Mouse (Mus musculus) left cerebral cortex, adult 2 months (tissue): ENCODE measurements at regions not wholly inside any gene's neighbourhood (a gene's known extent, or its start where the extent isn't known, plus 50 kb on each side); places are given as distances from the start of the nearest gene placed in this dataset.
A peak's percentile ranks its signal among the peaks of the same experiment; 100 is the strongest.

ENCODE experiments used
- DNase-seq, 2 experiments: peaks; one replicate each; pipeline ENCODE4 v3.0.0; 2021 to 2022; ENCODE audit warnings: low spot score in 2 of 2, mixed read lengths in 1 of 2; ENCODE audit errors: extremely low spot score in 1 of 2
- H3K27ac ChIP-seq: fragments of 200-600 bp; 2 replicates; pipeline ENCODE4 v1.8.1; 2022
- H3K4me3 ChIP-seq: fragments of 200-600 bp; 2 replicates; pipeline ENCODE4 v1.8.1; 2022
- CTCF ChIP-seq: fragments of 200-600 bp; IDR thresholded peaks from 2 replicates; pipeline ENCODE4 v1.8.1; 2022; ENCODE audit warnings: antibody characterized with exemption, mild to moderate bottlenecking, moderate library complexity
- intact Hi-C: fragments of 180-260 bp; cut with DNase I; formaldehyde crosslinking; loops from one replicate; pipeline ENCODE4 v1.15.1; 2025

DNA sequence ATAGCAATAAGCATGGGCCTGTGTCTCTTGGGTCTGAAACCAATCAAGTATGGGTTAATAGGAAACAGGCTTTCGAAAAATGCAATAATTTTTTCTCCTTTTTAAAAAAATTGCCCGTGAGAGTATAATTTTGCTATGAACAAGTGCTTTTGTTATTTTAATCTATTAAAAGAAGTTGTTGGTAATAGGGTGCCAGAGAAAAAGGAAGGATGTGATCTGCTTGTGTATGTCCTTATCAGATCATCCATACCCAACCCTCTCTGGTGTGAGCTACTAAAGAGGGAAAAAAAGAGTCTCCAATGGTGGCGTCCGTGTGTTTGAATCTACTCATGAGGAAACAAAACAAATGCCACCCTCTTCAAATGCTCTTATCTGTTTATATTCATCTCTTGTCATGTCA is 484.9 kb downstream of the Car8 start:
- no peak overlapping the region for H3K27ac ChIP-seq
- intact Hi-C loops = no loop called here
- DNase-seq = no peak
- H3K4me3 ChIP-seq = no peak overlapping the region
- no peak for TF ChIP-seq CTCF

DNA sequence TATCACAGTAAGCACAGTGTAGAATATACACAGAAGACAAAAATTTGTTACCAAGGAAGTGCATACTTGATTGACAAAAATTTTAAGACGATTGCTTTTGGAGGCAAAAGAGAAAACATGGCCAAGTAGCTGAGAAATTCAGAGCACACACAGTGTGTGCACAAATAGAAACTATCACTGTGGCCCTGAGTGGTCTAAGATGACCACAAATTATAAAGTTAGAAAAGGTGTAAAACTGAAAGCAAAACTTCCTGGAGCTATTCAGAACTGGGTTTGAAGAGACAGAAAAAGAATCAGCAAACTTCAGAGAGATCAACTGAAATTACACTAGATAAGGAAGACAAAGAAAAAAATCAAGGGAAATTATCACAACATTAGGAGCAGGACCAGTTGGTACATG is 487.6 kb downstream of the Car8 start:
- intact Hi-C loops = no loop called here
- no peak for TF ChIP-seq CTCF
- Histone ChIP-seq H3K4me3 (no peak overlapping the region), H3K27ac (no peak overlapping the region)
- no peak for DNase-seq

DNA sequence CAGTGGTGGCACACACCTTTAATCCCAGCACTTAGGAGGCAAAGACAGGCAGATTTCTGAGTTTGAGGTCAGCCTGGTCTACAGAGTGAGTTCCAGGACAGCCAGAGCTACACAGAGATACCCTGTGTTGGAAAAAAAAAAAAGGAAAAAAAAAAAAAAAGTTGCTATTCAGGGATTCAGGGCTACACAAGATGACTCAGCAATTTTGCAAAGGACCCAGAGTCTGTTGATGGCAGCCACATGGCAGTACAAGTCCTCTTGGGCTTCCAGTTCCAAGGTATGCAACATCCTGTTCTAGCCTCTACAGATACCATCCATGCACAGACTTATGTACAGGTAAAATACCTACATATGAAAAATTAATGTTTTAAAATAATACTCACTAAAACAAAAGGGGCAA is 515.9 kb downstream of the Car8 start:
- Histone ChIP-seq H3K27ac (no peak overlapping the region), H3K4me3 (no peak overlapping the region)
- no peak for DNase-seq
- intact Hi-C loops = no loop called here
- TF ChIP-seq CTCF = no peak

DNA sequence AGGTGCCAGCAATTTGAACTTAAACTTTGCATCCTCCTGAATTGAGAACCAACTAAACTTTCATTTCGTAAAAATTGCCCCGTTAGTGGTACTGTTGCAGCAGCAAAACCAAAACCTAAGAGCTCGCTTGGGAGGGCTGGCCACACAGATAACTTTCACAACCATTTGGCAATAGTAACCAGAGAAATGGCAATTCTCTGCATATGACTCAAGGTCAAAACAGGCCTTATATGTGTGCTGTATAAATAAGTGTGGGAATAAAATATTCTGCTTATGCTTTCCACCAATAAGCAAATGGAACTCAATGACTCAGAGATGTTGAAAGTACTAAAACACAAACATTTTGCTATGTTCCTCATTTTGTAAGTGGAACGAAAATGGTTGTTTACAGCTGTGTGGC is 550.3 kb downstream of the Car8 start:
- Histone ChIP-seq H3K27ac (no peak overlapping the region), H3K4me3 (no peak overlapping the region)
- intact Hi-C loops = no loop called here
- no peak for TF ChIP-seq CTCF
- DNase-seq = no peak

DNA sequence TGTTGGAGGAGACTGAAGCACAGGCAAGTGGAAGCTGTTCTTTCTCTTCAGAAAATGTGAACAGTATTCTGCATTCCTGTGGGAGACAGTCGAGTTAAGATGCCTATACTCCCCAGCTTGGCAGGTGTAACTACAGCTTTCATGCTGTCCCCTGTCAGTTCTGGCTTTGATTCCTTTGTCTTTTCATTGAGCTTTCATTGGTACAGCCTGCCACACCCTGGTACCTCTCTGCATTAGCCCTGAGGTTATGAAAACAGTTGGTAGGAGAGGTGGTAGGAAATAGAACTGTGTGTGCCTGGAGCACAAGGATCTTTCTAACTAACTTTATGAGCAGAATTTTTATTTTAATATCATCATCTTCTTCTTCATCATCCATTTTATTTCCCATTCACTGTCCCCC is 551.6 kb downstream of the Car8 start:
- DNase-seq = no peak
- TF ChIP-seq CTCF = no peak
- no peak overlapping the region for H3K4me3 ChIP-seq
- intact Hi-C loops = no loop called here
- no peak overlapping the region for H3K27ac ChIP-seq

DNA sequence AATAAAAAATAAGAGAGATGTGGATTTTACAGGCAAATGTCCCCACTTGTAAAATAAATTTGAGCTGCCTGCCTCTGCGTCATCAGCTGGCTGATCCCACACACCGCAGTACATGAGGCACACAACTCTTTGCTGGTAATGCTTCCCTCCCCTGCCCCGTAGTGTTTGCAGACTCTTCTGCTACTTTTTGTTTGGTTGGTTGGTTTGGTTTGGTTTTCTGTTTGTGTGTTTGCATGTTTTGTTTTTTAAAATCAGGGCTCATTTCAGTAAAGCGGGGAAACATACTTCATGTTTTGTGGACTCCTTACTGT is 568.1 kb downstream of the Car8 start:
- TF ChIP-seq CTCF = no peak
- DNase-seq = peak; percentile 13 to 15
- intact Hi-C loops = no loop called here
- Histone ChIP-seq H3K4me3 (no peak overlapping the region), H3K27ac (no peak overlapping the region)

DNA sequence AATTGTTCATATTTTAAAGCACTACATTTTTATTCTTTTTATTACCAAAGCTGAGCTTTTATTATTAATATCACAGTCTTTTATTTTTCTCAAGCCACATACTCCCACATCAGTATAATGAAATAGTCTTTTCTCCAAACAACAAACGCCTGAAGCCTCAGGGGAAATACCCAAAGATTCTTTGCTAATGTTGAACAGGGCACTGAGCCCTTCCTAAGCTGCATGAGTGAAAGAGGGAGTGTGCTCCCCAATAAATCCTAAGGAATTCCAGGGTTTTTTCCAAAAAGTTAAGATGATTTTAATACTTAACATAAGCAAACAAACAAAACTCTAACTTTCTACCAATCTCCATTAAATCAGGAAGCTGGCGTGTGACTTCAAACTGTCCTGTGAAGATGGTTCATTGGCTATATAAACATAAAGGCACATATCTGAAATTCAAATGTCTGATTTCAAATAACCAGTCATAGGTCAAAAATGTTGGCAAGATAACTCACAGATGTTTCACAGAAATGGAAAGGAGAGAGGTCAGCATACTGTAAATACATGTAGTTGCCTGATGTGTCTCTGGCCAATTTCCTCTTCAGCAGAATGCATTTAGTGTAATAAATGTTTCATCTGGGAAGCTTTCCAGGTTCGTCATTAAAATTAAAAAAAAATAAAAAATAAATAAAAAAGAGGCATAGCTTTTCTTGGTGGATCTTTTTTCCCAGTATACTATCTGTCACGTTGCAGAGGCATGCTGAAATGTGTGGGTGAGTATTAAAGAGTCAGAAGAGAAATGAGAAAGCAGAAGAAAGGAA is 568.6 kb downstream of the Car8 start:
- intact Hi-C loops = no loop called here
- H3K27ac ChIP-seq = no peak overlapping the region
- no peak overlapping the region for H3K4me3 ChIP-seq
- no peak for TF ChIP-seq CTCF
- no peak for DNase-seq

DNA sequence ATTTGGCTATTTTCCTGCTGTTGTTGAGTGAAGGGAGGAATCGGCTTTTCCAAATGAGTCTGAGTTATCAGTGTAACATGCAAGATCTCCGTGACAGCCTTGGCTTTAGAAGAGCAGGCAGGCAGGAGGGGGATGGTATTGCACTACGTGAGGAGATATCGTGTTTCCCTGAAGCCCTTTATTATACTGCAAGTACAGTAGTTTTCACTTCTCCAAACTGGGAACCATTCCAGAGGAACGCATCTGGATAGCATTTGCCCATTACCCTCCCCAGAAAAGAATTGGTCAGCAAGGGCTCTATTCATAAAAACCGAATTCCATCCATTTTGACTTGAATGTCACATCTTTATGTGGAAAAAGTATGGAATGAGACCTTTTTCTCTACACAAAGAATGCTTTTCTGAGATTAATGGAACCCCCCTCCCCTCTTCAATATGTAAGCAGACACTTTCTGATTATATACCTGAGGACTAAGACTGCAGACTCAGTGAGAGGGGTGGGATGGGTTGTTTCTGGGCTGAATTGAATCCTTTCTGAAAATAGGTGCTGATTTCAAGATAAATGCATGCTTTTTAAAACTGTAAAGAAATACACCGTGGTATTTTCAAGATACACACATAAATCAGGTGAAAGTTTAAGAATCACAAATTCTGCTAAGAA is 571.8 kb downstream of the Car8 start:
- intact Hi-C loops = no loop called here
- no peak for TF ChIP-seq CTCF
- DNase-seq = no peak
- Histone ChIP-seq H3K4me3 (no peak overlapping the region), H3K27ac (no peak overlapping the region)

DNA sequence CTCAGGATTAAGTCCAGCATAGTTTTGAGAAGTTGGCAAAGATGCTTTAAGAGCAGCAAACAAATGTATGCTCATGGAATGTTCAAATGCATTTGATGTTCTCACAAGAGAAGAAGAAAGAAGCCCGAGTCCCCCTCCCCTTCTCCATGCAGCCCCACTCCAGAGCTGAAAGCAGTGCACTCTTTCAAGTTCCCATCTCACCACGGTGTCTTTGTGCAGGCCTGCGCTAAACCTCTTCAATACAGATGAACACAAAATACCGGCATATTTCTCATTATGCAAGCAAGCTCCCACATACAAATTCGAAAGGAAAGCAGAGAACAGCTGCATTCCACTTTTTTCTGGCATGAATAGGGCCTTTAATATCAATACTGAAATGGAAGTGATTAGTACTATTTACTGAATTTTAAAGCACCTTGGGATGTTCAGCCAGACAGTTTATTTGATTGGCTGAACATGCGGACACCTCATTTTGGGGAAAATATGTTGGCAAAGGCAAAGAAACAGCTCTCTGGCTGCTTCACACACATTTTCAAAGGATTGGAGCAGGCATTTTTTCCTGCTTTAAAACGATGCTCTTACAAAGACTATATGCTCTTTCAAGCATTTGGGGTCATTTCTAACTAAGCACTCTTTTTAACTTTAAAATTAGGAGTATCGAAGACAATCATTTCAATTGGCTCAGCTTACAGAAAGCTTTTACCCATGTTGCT is 595.8 kb downstream of the Car8 start:
- Histone ChIP-seq H3K27ac (no peak overlapping the region), H3K4me3 (no peak overlapping the region; the same call in 1 of the 2 replicates)
- no peak for TF ChIP-seq CTCF
- intact Hi-C loops = no loop called here
- DNase-seq = peak; percentile 10

DNA sequence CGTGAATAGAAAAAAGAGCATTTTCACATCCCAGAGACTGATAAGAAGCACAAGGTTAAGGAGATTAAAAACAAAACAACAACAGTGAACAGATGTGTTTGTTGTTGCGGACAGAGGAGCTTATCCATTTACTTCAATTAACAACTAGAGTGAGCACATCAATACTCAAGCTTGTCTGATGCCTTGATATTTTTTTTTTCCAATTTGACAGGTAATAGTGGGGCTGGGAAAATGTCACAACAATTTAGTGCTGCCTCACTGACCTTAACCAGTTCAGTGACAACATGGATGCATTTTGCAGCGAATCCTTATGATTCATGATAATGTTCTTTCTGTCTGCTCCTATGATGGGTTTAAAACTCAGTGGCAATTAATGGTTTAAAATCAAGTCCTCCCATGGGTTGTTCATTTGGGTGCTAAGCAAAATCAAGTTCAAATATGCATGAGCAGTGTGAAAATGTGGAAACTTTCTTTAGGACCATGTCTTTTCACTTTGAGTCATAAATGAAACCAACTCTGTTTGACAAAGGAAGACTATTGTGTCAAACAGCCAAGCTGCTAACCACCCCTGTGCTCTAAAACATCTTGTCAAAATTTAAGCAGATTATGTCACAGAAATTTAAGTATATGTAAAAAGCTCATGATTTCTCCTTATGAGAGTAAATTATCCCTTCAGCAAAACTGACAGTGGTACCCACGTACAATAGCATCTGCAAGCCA is 641.0 kb downstream of the Car8 start:
- intact Hi-C loops = loop anchor here (5.0 to 10.0 kb wide), 4 partner anchors 173 to 883 kb away; no protein-coding TSS in a partner anchor
- no peak for TF ChIP-seq CTCF
- Histone ChIP-seq H3K27ac (peak overlapping the region; percentile 54; the same call in 1 of the 2 replicates), H3K4me3 (no peak overlapping the region)
- no peak for DNase-seq

DNA sequence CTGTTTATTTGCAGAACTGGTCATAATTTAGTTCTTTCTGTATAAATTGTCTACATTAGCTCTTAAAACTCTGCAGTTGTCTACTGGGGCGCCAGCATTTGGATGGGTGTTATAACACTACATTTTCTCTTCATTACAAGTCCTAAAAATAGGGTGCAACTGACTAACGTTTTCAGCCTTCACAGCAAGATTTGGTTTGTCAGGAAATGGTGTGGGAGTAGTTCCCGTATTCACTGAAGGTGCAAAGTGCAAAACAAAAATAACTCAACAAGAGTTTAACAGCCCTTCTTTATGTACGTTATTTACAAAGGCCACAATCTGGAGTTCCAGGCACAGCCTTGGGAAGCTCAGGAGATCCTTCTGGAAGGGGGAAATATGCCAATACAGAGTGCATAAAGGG is 642.7 kb downstream of the Car8 start:
- peak overlapping the region; percentile 68 for H3K27ac ChIP-seq
- no peak overlapping the region for H3K4me3 ChIP-seq
- DNase-seq = peak; percentile 13 to 24
- TF ChIP-seq CTCF = no peak
- intact Hi-C loops = loop anchor here (1.0 to 10.0 kb wide), 5 partner anchors 171 to 881 kb away; no protein-coding TSS in a partner anchor

DNA sequence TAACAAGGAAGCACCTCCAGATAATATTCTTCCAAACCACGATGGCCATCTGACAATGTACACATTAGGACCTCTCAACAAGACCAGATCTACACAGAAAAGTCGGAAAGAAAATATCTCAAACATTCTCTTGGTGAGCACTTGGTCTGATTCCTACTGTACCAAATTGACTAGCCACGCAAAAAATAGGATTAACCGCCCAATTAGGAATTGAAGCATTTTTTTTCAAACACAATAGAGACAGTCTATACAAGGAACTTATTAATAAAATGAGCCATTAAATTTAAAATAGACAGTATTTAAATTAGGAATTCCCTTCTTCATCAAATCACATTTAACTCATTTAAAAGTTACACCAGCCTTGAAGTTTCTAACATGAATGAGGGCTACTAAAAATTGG is 655.0 kb downstream of the Car8 start:
- intact Hi-C loops = no loop called here
- TF ChIP-seq CTCF = no peak
- no peak for DNase-seq
- no peak overlapping the region for H3K4me3 ChIP-seq
- no peak overlapping the region for H3K27ac ChIP-seq
